Mouse (Mus musculus) ES-E14 (cell line): ENCODE results near the gene Ankrd12.

ENCODE experiments used
- HCFC1 ChIP-seq: IDR thresholded peaks from 2 replicates; pipeline ENCODE4 v1.6.1; 2012; ENCODE audit warnings: low read length, inconsistent platforms, borderline replicate concordance; ENCODE audit not compliant: insufficient read depth
- MAFK ChIP-seq: IDR thresholded peaks from 2 replicates; pipeline ENCODE4 v1.6.1; 2014; ENCODE audit warnings: mild to moderate bottlenecking, low read depth, low read length, inconsistent platforms; ENCODE audit not compliant: insufficient read depth
- ZC3H11A ChIP-seq: IDR thresholded peaks from 2 replicates; pipeline ENCODE4 v1.6.1; 2012; ENCODE audit warnings: low read depth, mild to moderate bottlenecking, inconsistent platforms, low read length, borderline replicate concordance
- ZNF384 ChIP-seq: IDR thresholded peaks from 2 replicates; pipeline ENCODE4 v1.6.1; 2012; ENCODE audit warnings: low read depth, low read length, inconsistent platforms

GRCm38 (mm10) chr17:66076934-66077333 lies at the start of gene Ankrd12:
- TF ChIP-seq MAFK: no peak
- TF ChIP-seq ZNF384: no peak
- TF ChIP-seq ZC3H11A: no peak
- 0 out of 2 replicates have a peak, but pooled peaks have one; percentile 27 for TF ChIP-seq HCFC1
